Comparison of ENCODE assay signal across 25 mouse cellular contexts in genomic region chr2:120444486-120444885, GRCm38 (mm10). TPM values are rescaled to one million over a fixed set of nuclear protein-coding genes. Genes with fewer than 3 reads are reported as not detected.
DNase-seq lines count a peak whose midpoint lies in the region; TF ChIP-seq lines count a peak whose summit lies in the region.
"Had no signal": no experiment of that assay in that cellular context is flagged by ENCODE, and none has a peak within 500 bp of the region (broad histone marks: within the 10 kb centered on the region; RNA-seq: fewer than 3 reads in every experiment).

No protein-coding gene starts in this region.

- peak; percentile 71 for DNase-seq in gastrocnemius, adult 18-20 months (ENCODE audit: low spot score)
- no peak for DNase-seq in gastrocnemius, postnatal 4 days (ENCODE audit: low spot score in 2 of 2)
- peak; percentile 63 for DNase-seq in heart, adult 11 months
- DNase-seq in heart, adult 2 months: no peak
- DNase-seq in gastrocnemius, postnatal 25 days: peak; percentile 47
- no peak for DNase-seq in ovary, postnatal 10 days (ENCODE audit: low spot score)
- DNase-seq in layer of hippocampus, adult 9-11 months: no peak
- DNase-seq: adrenal gland, adult 8-10 months; adrenal gland, postnatal 14 days; adrenal gland, postnatal 36 days; B cell, adult 2 months; cerebellum, adult 11-12 months; cerebellum, adult 2 months; cerebellum, adult 9-11 months; cerebellum, postnatal 14 days; cerebellum, postnatal 36 days; embryo, embryonic 11 days had no signal

- H3K4me3 ChIP-seq in heart, adult 2 months: no peak overlapping the region
- H3K4me3 ChIP-seq: embryonic facial prominence, embryonic 13.5 days; embryonic facial prominence, embryonic 15.5 days; erythroblast, embryonic 14.5 days; forebrain, embryonic 10.5 days; forebrain, embryonic 12.5 days had no signal

- no peak overlapping the region for H3K27ac ChIP-seq in heart, adult 2 months
- H3K27ac ChIP-seq: embryonic facial prominence, embryonic 13.5 days; embryonic facial prominence, embryonic 15.5 days; forebrain, embryonic 10.5 days; forebrain, embryonic 12.5 days had no signal

- intact Hi-C loops in heart, adult 2 months (cut with DNase I): no loop called here

- TF ChIP-seq POLR2A in heart, adult 2 months (IDR thresholded peaks at IDR 0.05; ENCODE audit: insufficient read depth, low read depth, low read length): no peak

- H3K4me1 ChIP-seq in heart, adult 2 months (ENCODE audit: control insufficient read depth, insufficient read depth, low read length): no peaks in the 10 kb centered on the region
- H3K4me1 ChIP-seq: embryonic facial prominence, embryonic 13.5 days; embryonic facial prominence, embryonic 15.5 days; forebrain, embryonic 10.5 days; forebrain, embryonic 12.5 days had no signal

- TF ChIP-seq EP300 in heart, adult 2 months (IDR thresholded peaks at IDR 0.05; ENCODE audit: insufficient read depth, low read depth, low read length): no peak

- H3K9ac ChIP-seq in heart, adult 2 months (ENCODE audit: low read depth, low read length): no peak overlapping the region
- H3K9ac ChIP-seq: embryonic facial prominence, embryonic 13.5 days; embryonic facial prominence, embryonic 15.5 days; forebrain, embryonic 12.5 days had no signal

- no peaks in the 10 kb centered on the region for H3K36me3 ChIP-seq in heart, adult 2 months (ENCODE audit: control insufficient read depth, insufficient read depth, low read length)
- H3K36me3 ChIP-seq: embryonic facial prominence, embryonic 13.5 days; embryonic facial prominence, embryonic 15.5 days; forebrain, embryonic 10.5 days; forebrain, embryonic 12.5 days; G1E had no signal

- 88% methylated on average over 1 of the region's 1 CpGs for WGBS in heart, adult 2 months

- TF ChIP-seq CTCF in heart, adult 2 months (IDR thresholded peaks at IDR 0.05): no peak

- H3K27me3 ChIP-seq in heart, adult 2 months (ENCODE audit: control insufficient read depth, insufficient read depth, low read length): no peaks in the 10 kb centered on the region
- H3K27me3 ChIP-seq: CH12.LX; embryonic facial prominence, embryonic 13.5 days; embryonic facial prominence, embryonic 15.5 days; forebrain, embryonic 12.5 days; Patski had no signal

- no peaks in the 10 kb centered on the region for H3K79me2 ChIP-seq in heart, adult 2 months (replicated peaks; ENCODE audit: control insufficient read depth, insufficient read depth, low read length)

RNA-seq across cellular contexts. Expression of gene Capn3, which starts 11.3 kb away (rescaled TPM):
- total RNA-seq in gastrocnemius, adult 18-20 months (2021): 100 to 1,000 TPM; 126 to 135 TPM
- 10 to 100 TPM; 79.3 to 83.4 TPM for total RNA-seq in gastrocnemius, postnatal 4 days (2021)
- total RNA-seq in heart, adult 2 months (2021): 1 to 10 TPM; 1.5 to 1.9 TPM
- polyA plus RNA-seq in heart, adult 2 months (2012; rRNA removed): 2.6 and 3.0 TPM in 2 replicates
- 100 to 1,000 TPM; 106 to 129 TPM for total RNA-seq in gastrocnemius, postnatal 25 days (2021)
- polyA plus RNA-seq: erythroblast, embryonic 14.5 days; G1E; Patski had no signal

RNA-seq across cellular contexts. Expression of gene Tmem87a, which starts 40.6 kb away (rescaled TPM):
- total RNA-seq in gastrocnemius, adult 18-20 months (2021): 10 to 100 TPM; 33.6 to 35.1 TPM
- 10 to 100 TPM; 31.8 to 38.7 TPM for total RNA-seq in gastrocnemius, postnatal 4 days (2021)
- 10 to 100 TPM; 15.4 to 17.6 TPM for total RNA-seq in heart, adult 2 months (2021)
- polyA plus RNA-seq in heart, adult 2 months (2012; rRNA removed): 7.6 and 12.2 TPM in 2 replicates
- total RNA-seq in gastrocnemius, postnatal 25 days (2021): 10 to 100 TPM; 27.9 to 34.9 TPM

RNA-seq across cellular contexts. Expression of gene Ganc, which starts 40.8 kb away (rescaled TPM):
- total RNA-seq in gastrocnemius, adult 18-20 months (2021): 10 to 100 TPM; 30.2 to 36.5 TPM
- 10 to 100 TPM; 19.9 to 22.1 TPM for total RNA-seq in gastrocnemius, postnatal 4 days (2021)
- 10 to 100 TPM; 22.0 to 24.5 TPM for total RNA-seq in heart, adult 2 months (2021)
- 14.3 and 20.3 TPM in 2 replicates for polyA plus RNA-seq in heart, adult 2 months (2012; rRNA removed)
- total RNA-seq in gastrocnemius, postnatal 25 days (2021): 10 to 100 TPM; 30.7 to 31.5 TPM

Comparison
In these comparisons a context has a peak if more than half of its experiments do, and no peak if none do; other contexts are left out.
1. DNase-seq: peak in gastrocnemius, adult 18-20 months (single experiment), heart, adult 11 months (single experiment) and gastrocnemius, postnatal 25 days (single experiment); none in gastrocnemius, postnatal 4 days (0 of 2), heart, adult 2 months (0 of 2), ovary, postnatal 10 days (single experiment) and layer of hippocampus, adult 9-11 months (single experiment).
2. RNA of gene Capn3, which starts 11.3 kb away (total RNA-seq): 126 to 135 TPM in gastrocnemius, adult 18-20 months, 106 to 129 TPM in gastrocnemius, postnatal 25 days and 79.3 to 83.4 TPM in gastrocnemius, postnatal 4 days; 1.5 to 1.9 TPM in heart, adult 2 months; every median in the first group is over 10 times any median in the second.